In genomic region chr7:34925208-34925607, GRCm38 (mm10) we compare ENCODE assay signal across 12 mouse cellular contexts. TPM values are rescaled to one million over a fixed set of nuclear protein-coding genes. Genes with fewer than 3 reads are reported as not detected.
DNase-seq lines count a peak whose midpoint lies in the region; ATAC-seq and TF ChIP-seq lines count a peak whose summit lies in the region.
"Had no signal": no experiment of that assay in that cellular context is flagged by ENCODE, and none has a peak within 500 bp of the region (broad histone marks: within the 10 kb centered on the region; RNA-seq: fewer than 3 reads in every experiment).

No protein-coding gene starts in this region.

- H3K4me3 ChIP-seq in heart, postnatal 0 days (ENCODE audit: low read depth, low read length): no peak overlapping the region
- H3K4me3 ChIP-seq in heart, embryonic 12.5 days: no peak overlapping the region
- H3K4me3 ChIP-seq in lung, adult 2 months (replicated peaks; ENCODE audit: extremely low read depth, low read depth, low read length): no peak overlapping the region
- H3K4me3 ChIP-seq in intestine, postnatal 0 days (ENCODE audit: low read depth, low read length): no peak overlapping the region
- H3K4me3 ChIP-seq: heart, embryonic 10.5 days; left cerebral cortex, adult 2 months had no signal

- no peak for ATAC-seq in heart, postnatal 0 days (ENCODE audit: insufficient read depth, low read depth)
- no peak for ATAC-seq in heart, embryonic 12.5 days (ENCODE audit: insufficient number of reproducible peaks, low FRiP score)
- no peak for ATAC-seq in intestine, postnatal 0 days

- peak; percentile 11 for DNase-seq in heart, postnatal 0 days (ENCODE audit: low spot score)
- peak; percentile 13 for DNase-seq in lung, postnatal 14 days
- DNase-seq in lung, adult 2 months: no peak
- DNase-seq in adrenal gland, adult 8-10 months: peak; percentile 53
- peak; percentile 65 to 81 for DNase-seq in kidney, adult 8-10 months
- no peak for DNase-seq in thymus, postnatal 25 days
- DNase-seq: thymus, adult 18-20 months had no signal

- 35% methylated on average over 5 of the region's 5 CpGs for WGBS in heart, postnatal 0 days
- 68% methylated on average over 5 of the region's 5 CpGs for WGBS in heart, embryonic 12.5 days
- WGBS in lung, adult 2 months: 49% methylated on average over 5 of the region's 5 CpGs
- 76% methylated on average over 5 of the region's 5 CpGs for WGBS in intestine, postnatal 0 days

- no peaks in the 10 kb centered on the region for H3K9me3 ChIP-seq in heart, postnatal 0 days (replicated peaks; ENCODE audit: control insufficient read depth, low read length)
- H3K9me3 ChIP-seq in heart, embryonic 12.5 days (replicated peaks): no peaks in the 10 kb centered on the region
- no peaks in the 10 kb centered on the region for H3K9me3 ChIP-seq in intestine, postnatal 0 days (ENCODE audit: control insufficient read depth)
- H3K9me3 ChIP-seq: heart, embryonic 10.5 days had no signal

- no peak overlapping the region for H3K4me2 ChIP-seq in heart, postnatal 0 days (ENCODE audit: low read depth, low read length)
- H3K4me2 ChIP-seq in heart, embryonic 12.5 days: no peak overlapping the region
- H3K4me2 ChIP-seq in intestine, postnatal 0 days (replicated peaks; ENCODE audit: low read depth): no peak overlapping the region

- H3K27me3 ChIP-seq in heart, postnatal 0 days (ENCODE audit: control insufficient read depth, insufficient read depth, low read length): no peaks in the 10 kb centered on the region
- no peaks in the 10 kb centered on the region for H3K27me3 ChIP-seq in heart, embryonic 12.5 days (replicated peaks)
- H3K27me3 ChIP-seq in intestine, postnatal 0 days (replicated peaks; ENCODE audit: control insufficient read depth, insufficient read depth, low read length): no peaks in the 10 kb centered on the region

- no peak for TF ChIP-seq POLR2A in lung, adult 2 months (IDR thresholded peaks at IDR 0.05; ENCODE audit: borderline replicate concordance, extremely low read depth, low read depth, low read length)

- no peak overlapping the region for H3K9ac ChIP-seq in heart, postnatal 0 days (replicated peaks; ENCODE audit: low read depth, low read length)
- H3K9ac ChIP-seq in heart, embryonic 12.5 days: no peak overlapping the region
- no peak overlapping the region for H3K9ac ChIP-seq in intestine, postnatal 0 days (ENCODE audit: low read depth, low read length)

- no peaks in the 10 kb centered on the region for H3K4me1 ChIP-seq in heart, postnatal 0 days (ENCODE audit: control insufficient read depth, insufficient read depth)
- H3K4me1 ChIP-seq in heart, embryonic 12.5 days (replicated peaks): peaks cover 12% of the 10 kb centered on the region
- no peaks in the 10 kb centered on the region for H3K4me1 ChIP-seq in lung, adult 2 months (ENCODE audit: control insufficient read depth, insufficient read depth, low read length)
- no peaks in the 10 kb centered on the region for H3K4me1 ChIP-seq in intestine, postnatal 0 days (replicated peaks; ENCODE audit: control insufficient read depth, insufficient read depth, low read length)

- no peaks in the 10 kb centered on the region for H3K36me3 ChIP-seq in heart, postnatal 0 days (replicated peaks; ENCODE audit: control insufficient read depth, insufficient read depth, low read length)
- peaks cover 34% of the 10 kb centered on the region for H3K36me3 ChIP-seq in heart, embryonic 12.5 days
- H3K36me3 ChIP-seq in intestine, postnatal 0 days (ENCODE audit: control insufficient read depth, insufficient read depth): peaks cover 37% of the 10 kb centered on the region

- no peak overlapping the region for H3K27ac ChIP-seq in heart, postnatal 0 days (ENCODE audit: low read depth)
- no peak overlapping the region for H3K27ac ChIP-seq in heart, embryonic 12.5 days (ENCODE audit: poor library complexity, severe bottlenecking)
- H3K27ac ChIP-seq in intestine, postnatal 0 days (ENCODE audit: low read depth, low read length): no peak overlapping the region; the same call in 1 of the 2 replicates
- H3K27ac ChIP-seq: heart, embryonic 10.5 days; left cerebral cortex, adult 2 months; macrophage had no signal

- TF ChIP-seq CTCF in heart, postnatal 0 days (IDR thresholded peaks at IDR 0.05; ENCODE audit: low read depth): no peak
- TF ChIP-seq CTCF in lung, adult 2 months (IDR thresholded peaks at IDR 0.05; ENCODE audit: insufficient read depth, low read length): no peak
- TF ChIP-seq CTCF in intestine, postnatal 0 days (IDR thresholded peaks at IDR 0.05; ENCODE audit: low read depth): no peak

- no peak for TF ChIP-seq EP300 in heart, postnatal 0 days (IDR thresholded peaks at IDR 0.05; ENCODE audit: low read depth)

RNA-seq across cellular contexts. Expression of gene Pepd, which starts 13.0 kb away (rescaled TPM):
- total RNA-seq in heart, postnatal 0 days (2014; rRNA removed; ENCODE audit: low replicate concordance): 29.4 and 43.0 TPM in 2 replicates
- polyA plus RNA-seq in heart, postnatal 0 days (2015; fragmentation: Nextera tagmentation; extraction: Ambion mirVana): 34.9 and 37.1 TPM in 2 replicates
- polyA plus RNA-seq in heart, embryonic 12.5 days (2016; fragmentation: Nextera tagmentation; extraction: Ambion mirVana): 45.1 and 46.9 TPM in 2 replicates
- 53.3 and 61.5 TPM in 2 replicates for polyA plus RNA-seq in lung, adult 2 months (2012; rRNA removed)
- total RNA-seq in adrenal gland, adult 8-10 months (2022): 100 to 1,000 TPM in 2 of 4 experiments, 10 to 100 TPM in 2; 76.5 to 139 (median 99.3) TPM
- polyA plus RNA-seq in intestine, postnatal 0 days (2015; fragmentation: Nextera tagmentation; extraction: Ambion mirVana): 178 and 192 TPM in 2 replicates

Comparison
In these comparisons a context has a peak if more than half of its experiments do, and no peak if none do; other contexts are left out.
1. DNase-seq: peak in heart, postnatal 0 days (single experiment), lung, postnatal 14 days (single experiment), adrenal gland, adult 8-10 months (single experiment) and kidney, adult 8-10 months (2 of 2); none in lung, adult 2 months (single experiment) and thymus, postnatal 25 days (single experiment).